Mouse (Mus musculus): ENCODE data around the gene Rbl2.

Rbl2 gene

GRCm38 (mm10) chr8:91094135-91094534 lies 24.3 kb downstream of the Rbl2 start:
- intact Hi-C loops (cut with DNase I), result loop anchor here (5.0 to 10.0 kb wide), 2 partner anchors 52 to 89 kb away; no protein-coding TSS in a partner anchor

- intact Hi-C loops (cut with DNase I), result loop anchor here (10.0 kb wide), 1 partner anchor 93 kb away; no protein-coding TSS in a partner anchor
Observed at GRCm38 (mm10) chr8:91098106-91098505, 28.2 kb downstream of the Rbl2 start.

- intact Hi-C loops (cut with DNase I), result no loop called here
Observed at GRCm38 (mm10) chr8:91106271-91106670, 36.4 kb downstream of the Rbl2 start.

- intact Hi-C loops (cut with DNase I), result no loop called here
Observed at GRCm38 (mm10) chr8:91111868-91112477, 42.1 kb downstream of the Rbl2 start.

GRCm38 (mm10) chr8:91114428-91114827 lies 44.6 kb downstream of the Rbl2 start:
- intact Hi-C loops (cut with DNase I), result no loop called here

- intact Hi-C loops (cut with DNase I), result no loop called here
Observed at GRCm38 (mm10) chr8:91114910-91115309, 45.1 kb downstream of the Rbl2 start.

GRCm38 (mm10) chr8:91117537-91117936 lies 47.7 kb downstream of the Rbl2 start:
- intact Hi-C loops (cut with DNase I), result no loop called here

GRCm38 (mm10) chr8:91118131-91118530 lies 48.3 kb downstream of the Rbl2 start:
- intact Hi-C loops (cut with DNase I), result no loop called here

GRCm38 (mm10) chr8:91124315-91124714 lies 54.5 kb downstream of the Rbl2 start:
- intact Hi-C loops (cut with DNase I), result no loop called here

- intact Hi-C loops (cut with DNase I), result no loop called here
Observed at GRCm38 (mm10) chr8:91126786-91127185, 56.9 kb downstream of the Rbl2 start.

- intact Hi-C loops (cut with DNase I), result no loop called here
Observed at GRCm38 (mm10) chr8:91132731-91133130, 62.9 kb downstream of the Rbl2 start.

GRCm38 (mm10) chr8:91133441-91134069 lies 63.7 kb downstream of the Rbl2 start:
- intact Hi-C loops (cut with DNase I), result no loop called here

- intact Hi-C loops (cut with DNase I), result no loop called here
Observed at GRCm38 (mm10) chr8:91134070-91134475, 64.2 kb downstream of the Rbl2 start.

GRCm38 (mm10) chr8:91134659-91135058 lies 64.8 kb downstream of the Rbl2 start:
- intact Hi-C loops (cut with DNase I), result no loop called here

- intact Hi-C loops (cut with DNase I), result no loop called here
Observed at GRCm38 (mm10) chr8:91135308-91136181, 65.7 kb downstream of the Rbl2 start.

GRCm38 (mm10) chr8:91140828-91141227 lies 71.0 kb downstream of the Rbl2 start:
- intact Hi-C loops (cut with DNase I), result no loop called here

- intact Hi-C loops (cut with DNase I), result no loop called here
Observed at GRCm38 (mm10) chr8:91147715-91148114, 77.9 kb downstream of the Rbl2 start.

- intact Hi-C loops (cut with DNase I), result no loop called here
Observed at GRCm38 (mm10) chr8:91148643-91149178, 78.9 kb downstream of the Rbl2 start.

- intact Hi-C loops (cut with DNase I), result no loop called here
Observed at GRCm38 (mm10) chr8:91149298-91149697, 79.4 kb downstream of the Rbl2 start.

- intact Hi-C loops (cut with DNase I), result no loop called here
Observed at GRCm38 (mm10) chr8:91151531-91151930, 81.7 kb downstream of the Rbl2 start.

GRCm38 (mm10) chr8:91153831-91154230 lies 84.0 kb downstream of the Rbl2 start:
- intact Hi-C loops (cut with DNase I), result no loop called here

GRCm38 (mm10) chr8:91154564-91154963 lies 84.7 kb downstream of the Rbl2 start:
- intact Hi-C loops (cut with DNase I), result no loop called here

Data from adrenal gland (tissue).